Mouse (Mus musculus): Measurements from ENCODE around the gene Shkbp1. TPM values are rescaled to one million over a fixed set of nuclear protein-coding genes. Genes with fewer than 3 reads are reported as not detected.
A peak's percentile ranks its signal among the peaks of the same experiment; 100 is the strongest.

Gene Shkbp1
- total RNA-seq, 2 experiments from 2014 or later = 23.2 to 40.3 TPM

DNA sequence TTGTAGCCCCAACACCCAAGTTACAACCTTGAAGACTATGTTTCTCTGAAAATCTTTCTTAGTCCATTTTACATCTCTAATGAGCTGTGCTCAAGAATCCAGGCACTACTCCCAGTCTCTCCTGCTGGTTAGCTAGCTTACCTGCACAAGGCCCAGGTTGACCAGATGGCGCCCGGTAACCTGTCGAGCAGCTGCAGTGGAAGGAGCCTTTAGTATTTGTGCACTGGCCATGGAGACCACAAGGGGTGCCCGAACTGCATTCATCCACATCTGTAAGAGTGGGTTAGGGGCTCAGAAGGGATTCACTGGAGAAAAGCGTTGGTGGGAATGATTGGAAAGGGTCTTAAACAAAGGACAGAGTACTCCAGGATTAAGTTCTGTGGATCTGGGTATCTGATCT lies 32.8 kb downstream of the Shkbp1 start:
- no peak for DNase-seq (ENCODE audit: extremely low spot score in 1 of 2, low spot score in 2 of 2)
- Histone ChIP-seq H3K4me3 (no peak overlapping the region), H3K27ac (no peak overlapping the region)
- intact Hi-C loops (cut with DNase I) = no loop called here
- TF ChIP-seq CTCF (IDR thresholded peaks at IDR 0.05) = no peak

DNA sequence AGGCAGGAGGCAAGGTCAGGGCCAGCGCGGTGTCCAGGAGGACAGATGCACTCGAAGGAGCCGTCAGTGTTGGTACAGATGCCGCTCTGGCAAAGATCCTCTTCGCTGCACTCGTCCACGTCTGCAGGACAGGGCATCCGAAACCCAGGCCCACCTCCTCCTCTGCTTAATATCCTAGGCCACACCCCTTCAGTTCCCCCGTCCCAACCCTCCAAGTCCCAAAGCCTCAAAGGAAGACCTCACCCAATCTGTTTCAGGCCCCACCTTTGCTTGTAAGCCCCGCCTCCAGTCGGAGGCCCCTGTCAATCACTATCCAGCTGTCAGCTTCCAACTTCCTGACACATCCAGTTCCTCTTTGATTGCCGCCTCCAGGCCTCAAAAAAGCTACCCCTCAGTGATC lies 33.5 kb downstream of the Shkbp1 start:
- TF ChIP-seq CTCF (IDR thresholded peaks at IDR 0.05) = no peak
- intact Hi-C loops (cut with DNase I) = no loop called here
- H3K4me3 ChIP-seq = no peak overlapping the region
- no peak overlapping the region for H3K27ac ChIP-seq
- DNase-seq (ENCODE audit: extremely low spot score in 1 of 2, low spot score in 2 of 2) = no peak

DNA sequence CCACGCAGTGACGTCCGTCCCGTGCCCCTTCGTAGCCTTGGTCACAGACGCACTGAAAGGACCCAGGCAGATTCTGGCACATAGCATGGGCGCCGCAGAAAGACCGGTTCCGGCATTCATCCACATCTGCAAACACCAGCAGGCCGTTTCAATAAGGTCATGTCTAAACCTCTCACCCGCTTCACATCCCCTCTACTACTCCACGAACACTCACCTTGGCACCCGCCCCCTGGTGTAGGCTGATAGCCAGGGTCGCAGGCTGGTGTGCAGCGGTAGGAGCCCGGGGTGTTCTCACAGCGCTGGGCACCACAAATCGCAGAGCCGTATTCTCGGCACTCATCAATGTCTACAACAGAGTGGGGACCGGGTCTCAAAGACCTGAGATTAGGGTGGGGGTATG lies 36.4 kb downstream of the Shkbp1 start:
- H3K4me3 ChIP-seq = no peak overlapping the region
- intact Hi-C loops (cut with DNase I) = no loop called here
- no peak for DNase-seq (ENCODE audit: extremely low spot score in 1 of 2, low spot score in 2 of 2)
- TF ChIP-seq CTCF (IDR thresholded peaks at IDR 0.05) = no peak
- no peak overlapping the region for H3K27ac ChIP-seq

DNA sequence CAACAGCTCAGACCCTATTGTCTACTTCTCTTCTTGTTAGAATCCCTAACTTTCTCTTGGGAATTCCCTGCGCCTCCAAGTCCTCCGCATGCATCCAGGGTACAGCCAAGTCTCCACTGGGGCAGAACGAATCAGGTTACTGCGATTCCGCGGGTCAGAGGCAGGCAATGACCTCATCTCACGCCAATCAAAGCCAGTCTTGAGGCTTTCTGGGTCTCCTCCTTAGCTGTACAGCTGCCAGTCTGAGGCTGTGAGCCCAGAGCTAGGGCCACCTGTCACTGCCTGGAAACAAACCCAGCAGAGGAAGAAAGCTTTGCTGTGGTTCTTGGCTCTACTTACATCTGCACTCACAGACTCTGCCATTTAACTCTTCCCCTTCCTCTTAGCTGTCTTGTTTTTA lies 39.9 kb downstream of the Shkbp1 start:
- Histone ChIP-seq H3K4me3 (no peak overlapping the region), H3K27ac (no peak overlapping the region)
- DNase-seq (ENCODE audit: extremely low spot score in 1 of 2, low spot score in 2 of 2) = no peak

DNA sequence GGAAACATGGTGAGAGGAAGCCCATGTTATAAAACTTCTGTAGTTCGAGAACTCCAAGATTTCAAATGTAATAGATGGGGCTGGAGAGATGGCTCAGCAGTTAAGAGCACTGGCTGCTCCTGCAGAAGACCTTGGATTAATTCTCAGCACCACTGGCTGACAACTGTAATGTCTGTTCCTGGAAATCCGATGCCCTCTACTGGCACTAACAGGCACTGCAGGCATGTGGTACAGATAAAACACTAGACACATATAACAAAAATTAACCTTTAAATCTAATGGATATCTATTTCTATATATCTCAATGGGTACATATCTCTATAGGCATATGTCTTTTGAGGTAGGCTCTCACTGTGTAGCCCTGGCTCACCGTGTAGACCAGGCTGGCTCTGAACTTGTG lies 41.4 kb downstream of the Shkbp1 start:
- peak; percentile 35 for TF ChIP-seq CTCF (IDR thresholded peaks at IDR 0.05)
- intact Hi-C loops (cut with DNase I) = no loop called here

More for the DNA sequence above, 39.9 kb downstream of the Shkbp1 start:
- no peak for TF ChIP-seq CTCF (IDR thresholded peaks at IDR 0.05)
- intact Hi-C loops (cut with DNase I) = no loop called here

DNA sequence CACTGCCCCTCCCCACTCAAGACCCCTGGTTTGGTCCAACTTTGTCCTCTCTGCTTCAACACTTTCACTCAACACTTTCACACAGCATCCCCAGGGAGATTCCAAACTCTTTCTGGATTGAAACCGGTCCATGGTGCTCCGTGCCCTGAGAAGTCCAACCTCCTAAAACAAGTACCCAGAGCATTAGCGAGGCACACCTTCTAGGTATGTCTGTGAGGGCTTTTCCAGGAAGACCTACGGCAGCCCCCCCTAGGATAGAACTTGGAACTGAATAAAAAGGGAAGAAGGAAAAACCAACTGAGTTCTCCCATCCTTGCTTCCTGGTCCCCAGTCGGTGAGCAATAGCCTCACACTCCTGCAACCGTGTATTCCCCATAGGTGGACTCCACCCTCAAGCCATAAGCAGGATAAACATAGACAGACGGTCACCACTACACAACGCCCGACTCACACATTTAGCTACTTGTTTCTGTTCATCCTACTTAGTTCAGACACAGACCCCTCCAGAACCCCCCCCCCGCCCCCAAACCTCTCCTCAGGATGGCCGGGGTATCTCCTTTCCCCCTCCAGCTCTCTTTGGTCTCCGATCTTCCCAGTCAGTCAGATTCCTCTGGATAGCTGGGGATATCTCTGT lies 44.1 kb downstream of the Shkbp1 start:
- no peak for TF ChIP-seq CTCF (IDR thresholded peaks at IDR 0.05)
- no peak for DNase-seq (ENCODE audit: extremely low spot score in 1 of 2, low spot score in 2 of 2)
- Histone ChIP-seq H3K4me3 (no peak overlapping the region), H3K27ac (no peak overlapping the region)
- intact Hi-C loops (cut with DNase I) = no loop called here

More for the DNA sequence above, 41.4 kb downstream of the Shkbp1 start:
- no peak overlapping the region for H3K4me3 ChIP-seq
- H3K27ac ChIP-seq = no peak overlapping the region
- DNase-seq (ENCODE audit: extremely low spot score in 1 of 2, low spot score in 2 of 2) = no peak

DNA sequence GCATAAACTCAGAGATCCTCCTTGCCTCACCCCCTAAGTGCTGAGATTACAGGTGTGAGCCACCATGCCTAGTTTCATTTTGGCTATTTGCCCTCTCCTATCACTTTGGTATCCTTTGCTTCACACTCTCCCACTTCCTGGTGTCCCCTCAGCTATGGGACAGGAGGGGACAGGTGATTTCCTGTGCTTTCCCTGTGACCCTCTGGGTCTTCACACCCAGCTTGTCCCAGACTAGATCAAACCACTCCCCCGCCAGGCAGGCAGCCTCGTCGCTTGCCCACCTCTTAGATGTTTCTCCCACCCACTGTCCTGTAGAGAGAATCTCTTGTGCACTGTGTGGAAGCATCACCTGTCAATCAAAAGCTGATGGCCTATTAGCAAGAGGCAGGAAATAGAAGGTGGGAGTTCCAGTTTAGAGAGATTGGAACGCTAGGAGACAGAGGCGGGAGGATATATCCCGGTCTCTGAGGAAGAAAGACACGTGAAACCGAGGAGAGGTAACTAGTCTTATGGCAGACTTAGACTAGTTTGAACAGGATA lies 44.8 kb downstream of the Shkbp1 start:
- TF ChIP-seq CTCF (IDR thresholded peaks at IDR 0.05) = no peak
- H3K27ac ChIP-seq = no peak overlapping the region
- intact Hi-C loops (cut with DNase I) = no loop called here
- no peak overlapping the region for H3K4me3 ChIP-seq
- DNase-seq (ENCODE audit: extremely low spot score in 1 of 2, low spot score in 2 of 2) = no peak

DNA sequence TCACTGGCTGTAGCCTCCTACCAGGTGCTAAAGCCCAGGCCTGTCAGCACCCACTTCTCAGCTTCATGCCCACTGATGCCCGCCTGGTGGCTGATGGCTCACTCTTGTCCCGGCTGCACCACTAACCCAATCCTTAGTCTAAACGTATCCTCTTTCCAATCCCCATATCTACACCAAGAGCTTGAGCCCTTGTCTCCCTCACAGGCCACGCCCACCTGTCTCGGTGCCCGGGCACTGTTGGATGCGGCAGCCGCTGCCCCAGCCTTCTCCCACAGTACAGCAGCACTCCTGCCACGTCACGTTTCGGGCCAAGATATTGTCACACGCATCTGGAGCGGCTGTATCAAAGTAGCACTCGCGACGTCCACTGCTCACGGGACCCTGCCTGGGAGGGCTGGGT lies 45.5 kb downstream of the Shkbp1 start:
- no peak for DNase-seq (ENCODE audit: extremely low spot score in 1 of 2, low spot score in 2 of 2)
- intact Hi-C loops (cut with DNase I) = no loop called here
- no peak overlapping the region for H3K27ac ChIP-seq
- no peak for TF ChIP-seq CTCF (IDR thresholded peaks at IDR 0.05)
- H3K4me3 ChIP-seq = no peak overlapping the region

DNA sequence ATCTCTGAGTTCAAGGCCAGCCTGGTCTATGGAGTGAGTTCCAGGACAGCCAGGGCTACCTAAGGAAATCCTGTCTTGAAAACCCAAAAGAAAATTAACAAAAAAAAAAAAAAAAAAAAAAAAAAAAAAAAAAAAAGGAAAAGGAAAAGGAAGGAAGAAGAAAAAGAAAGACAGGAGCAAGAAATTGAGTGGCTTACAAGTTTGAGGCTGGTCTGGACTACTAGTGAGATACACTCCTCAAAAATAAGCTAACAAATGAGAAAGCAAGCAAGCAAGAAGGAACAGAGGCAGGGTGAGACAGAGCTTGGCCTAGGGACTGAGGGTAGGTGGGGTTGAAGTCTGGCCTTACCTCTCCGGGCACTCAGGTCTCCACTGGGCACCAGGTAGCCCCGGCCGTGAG lies 46.0 kb downstream of the Shkbp1 start:
- no peak overlapping the region for H3K27ac ChIP-seq
- TF ChIP-seq CTCF (IDR thresholded peaks at IDR 0.05) = no peak
- DNase-seq (ENCODE audit: extremely low spot score in 1 of 2, low spot score in 2 of 2) = no peak
- intact Hi-C loops (cut with DNase I) = no loop called here
- no peak overlapping the region for H3K4me3 ChIP-seq

DNA sequence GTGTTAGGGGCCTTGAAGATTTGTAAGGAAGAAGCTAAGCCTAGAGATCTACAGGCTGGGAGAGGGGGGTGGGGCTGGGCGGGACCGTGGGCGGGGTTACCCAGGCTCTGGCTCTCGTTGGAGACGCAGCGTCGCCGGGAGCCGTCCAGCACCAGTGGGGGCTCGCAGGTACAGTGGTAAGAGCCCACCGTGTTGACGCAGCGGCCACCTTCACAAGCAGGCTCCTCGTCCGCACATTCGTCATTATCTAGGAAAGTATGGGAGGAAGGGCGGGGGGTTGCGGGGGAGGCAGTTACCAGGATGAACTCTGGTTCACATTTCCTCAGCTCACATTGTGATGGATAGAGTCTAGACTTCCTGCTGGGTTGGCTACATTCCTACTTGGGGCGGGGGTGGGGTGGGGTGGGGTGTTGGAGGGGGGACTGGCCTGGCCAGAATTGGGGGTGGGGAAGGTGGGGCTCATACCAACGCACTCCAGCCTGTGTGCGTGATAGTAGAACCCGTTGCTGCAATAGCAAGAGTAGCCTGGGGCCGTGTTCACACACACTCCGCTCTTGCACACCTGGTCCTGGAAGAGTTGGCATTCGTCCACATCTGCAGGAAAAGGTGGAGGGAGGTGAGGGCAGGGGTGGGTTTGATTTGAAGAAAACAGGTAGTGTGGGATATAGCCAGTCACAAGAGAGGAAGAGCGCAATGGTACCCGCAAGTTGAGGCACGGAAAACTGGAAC lies 46.8 kb downstream of the Shkbp1 start:
- no peak for DNase-seq (ENCODE audit: extremely low spot score in 1 of 2, low spot score in 2 of 2)
- Histone ChIP-seq H3K27ac (no peak overlapping the region), H3K4me3 (no peak overlapping the region)
- intact Hi-C loops (cut with DNase I) = no loop called here
- no peak for TF ChIP-seq CTCF (IDR thresholded peaks at IDR 0.05)

DNA sequence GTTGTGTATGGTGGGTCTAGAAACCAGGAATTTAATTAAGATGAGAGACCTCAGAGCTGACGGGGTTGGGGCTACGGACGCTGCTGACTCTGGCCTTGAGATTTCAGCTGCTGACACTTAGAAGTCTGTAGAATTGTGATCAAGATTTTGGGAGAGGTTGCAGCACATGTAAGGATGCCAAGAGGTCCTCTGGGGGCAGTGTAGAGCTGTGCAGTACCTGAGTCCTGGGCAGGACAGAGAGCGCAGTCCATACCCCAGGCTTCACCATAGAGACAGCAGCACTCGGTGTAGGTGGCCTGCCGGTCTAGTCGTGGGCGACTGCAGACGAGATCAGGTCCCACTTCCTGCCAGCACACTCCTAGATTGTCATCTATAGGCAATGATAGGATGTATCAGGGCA lies 48.3 kb downstream of the Shkbp1 start:
- DNase-seq (ENCODE audit: extremely low spot score in 1 of 2, low spot score in 2 of 2) = no peak

More for the DNA sequence above, 48.3 kb downstream of the Shkbp1 start:
- no peak overlapping the region for H3K27ac ChIP-seq
- TF ChIP-seq CTCF (IDR thresholded peaks at IDR 0.05) = peak; percentile 37
- intact Hi-C loops (cut with DNase I) = no loop called here
- H3K4me3 ChIP-seq = no peak overlapping the region

All from left cerebral cortex, adult 2 months (tissue).